9 mouse cellular contexts compared by ENCODE assay signal in genomic region chr13:55468851-55469560, GRCm38 (mm10). TPM values are rescaled to one million over a fixed set of nuclear protein-coding genes. Genes with fewer than 3 reads are reported as not detected.
DNase-seq lines count a peak whose midpoint lies in the region; ATAC-seq and TF ChIP-seq lines count a peak whose summit lies in the region.
"Had no signal": no experiment of that assay in that cellular context is flagged by ENCODE, and none has a peak within 500 bp of the region (broad histone marks: within the 10 kb centered on the region; RNA-seq: fewer than 3 reads in every experiment).

No protein-coding gene starts in this region.

- H3K27ac ChIP-seq in intestine, postnatal 0 days (ENCODE audit: low read depth, low read length): no peak overlapping the region
- no peak overlapping the region for H3K27ac ChIP-seq in intestine, embryonic 15.5 days
- no peak overlapping the region for H3K27ac ChIP-seq in liver, embryonic 14.5 days

- peak; percentile 76 for TF ChIP-seq CTCF in intestine, postnatal 0 days (IDR thresholded peaks at IDR 0.05; ENCODE audit: low read depth)
- peak; percentile 57 for TF ChIP-seq CTCF in liver, embryonic 14.5 days (IDR thresholded peaks at IDR 0.05; ENCODE audit: low read depth)

- DNase-seq in B cell, adult 2 months: peak; percentile 42 to 51
- peak; percentile 62 for DNase-seq in adrenal gland, postnatal 25 days
- no peak for DNase-seq in liver, embryonic 14.5 days (ENCODE audit: low read depth in 3 of 3, low spot score in 3 of 3)
- DNase-seq in layer of hippocampus, postnatal 36 days: no peak
- DNase-seq in thymus, postnatal 14 days: no peak
- no peak for DNase-seq in cerebellum, adult 11 months

- no peaks in the 10 kb centered on the region for H3K9me3 ChIP-seq in intestine, postnatal 0 days (ENCODE audit: control insufficient read depth)
- no peaks in the 10 kb centered on the region for H3K9me3 ChIP-seq in intestine, embryonic 15.5 days
- no peaks in the 10 kb centered on the region for H3K9me3 ChIP-seq in liver, embryonic 14.5 days (ENCODE audit: control insufficient read depth, low read length)

- TF ChIP-seq EP300 in liver, embryonic 14.5 days (IDR thresholded peaks at IDR 0.05; ENCODE audit: low read depth): no peak

- peaks cover 21% of the 10 kb centered on the region; the same call in 1 of the 2 replicates for H3K27me3 ChIP-seq in intestine, postnatal 0 days (replicated peaks; ENCODE audit: control insufficient read depth, insufficient read depth, low read length)
- no peaks in the 10 kb centered on the region for H3K27me3 ChIP-seq in intestine, embryonic 15.5 days (replicated peaks)
- peaks cover 65% of the 10 kb centered on the region for H3K27me3 ChIP-seq in liver, embryonic 14.5 days (ENCODE audit: control insufficient read depth, insufficient read depth, low read length)

- 0 out of 2 replicates have a peak, but pooled peaks cover 4% of the 10 kb centered on the region for H3K4me1 ChIP-seq in intestine, postnatal 0 days (replicated peaks; ENCODE audit: control insufficient read depth, insufficient read depth, low read length)
- peaks cover 40% of the 10 kb centered on the region for H3K4me1 ChIP-seq in intestine, embryonic 15.5 days (replicated peaks)
- H3K4me1 ChIP-seq in liver, embryonic 14.5 days (replicated peaks; ENCODE audit: control insufficient read depth in 2 of 2, insufficient read depth in 2 of 2, low read length in 1 of 2): no peaks in the 10 kb centered on the region

- ATAC-seq in intestine, postnatal 0 days: no peak
- no peak for ATAC-seq in intestine, embryonic 15.5 days
- no peak for ATAC-seq in liver, embryonic 14.5 days (ENCODE audit: insufficient read depth)

- no peak overlapping the region for H3K4me2 ChIP-seq in intestine, postnatal 0 days (replicated peaks; ENCODE audit: low read depth)
- no peak overlapping the region for H3K4me2 ChIP-seq in intestine, embryonic 15.5 days (replicated peaks)
- H3K4me2 ChIP-seq in liver, embryonic 14.5 days (ENCODE audit: low read depth): no peak overlapping the region

- WGBS in intestine, postnatal 0 days: 51% methylated on average over 13 of the region's 13 CpGs
- WGBS in intestine, embryonic 15.5 days: 52% methylated on average over 13 of the region's 13 CpGs
- WGBS in liver, embryonic 14.5 days (ENCODE audit: insufficient replicate concordance): 40% methylated on average over 13 of the region's 13 CpGs

- no peak overlapping the region for H3K9ac ChIP-seq in intestine, postnatal 0 days (ENCODE audit: low read depth, low read length)
- H3K9ac ChIP-seq in intestine, embryonic 15.5 days: no peak overlapping the region
- H3K9ac ChIP-seq in liver, embryonic 14.5 days (replicated peaks): no peak overlapping the region

- H3K36me3 ChIP-seq in intestine, postnatal 0 days (ENCODE audit: control insufficient read depth, insufficient read depth): no peaks in the 10 kb centered on the region; the same call in 1 of the 2 replicates
- no peaks in the 10 kb centered on the region for H3K36me3 ChIP-seq in intestine, embryonic 15.5 days
- no peaks in the 10 kb centered on the region for H3K36me3 ChIP-seq in liver, embryonic 14.5 days (replicated peaks; ENCODE audit: control insufficient read depth, insufficient read depth, low read depth)

- no peak overlapping the region for H3K4me3 ChIP-seq in intestine, postnatal 0 days (ENCODE audit: low read depth, low read length)
- H3K4me3 ChIP-seq in intestine, embryonic 15.5 days (replicated peaks): no peak overlapping the region
- H3K4me3 ChIP-seq in liver, embryonic 14.5 days (ENCODE audit: insufficient read depth in 1 of 2, low read depth in 2 of 2, low read length in 2 of 2): no peak overlapping the region

RNA-seq across cellular contexts. Expression of gene Prr7, which starts 4.9 kb away (rescaled TPM):
- polyA plus RNA-seq in intestine, postnatal 0 days (2015; fragmentation: Nextera tagmentation; extraction: Ambion mirVana): 0.14 and 0.27 TPM in 2 replicates
- polyA plus RNA-seq in intestine, embryonic 15.5 days (2015; fragmentation: Nextera tagmentation; extraction: Ambion mirVana): 0.24 and 0.28 TPM in 2 replicates
- total RNA-seq in adrenal gland, postnatal 25 days (2021): 3.8 and 3.9 TPM in 2 replicates
- 0.32 and 0.62 TPM in 2 replicates for polyA plus RNA-seq in liver, embryonic 14.5 days (2012; rRNA removed)
- 0.14 TPM in 1 of 2 replicates, not detected in the other for polyA plus RNA-seq in liver, embryonic 14.5 days (2014; fragmentation: Nextera tagmentation; extraction: Ambion mirVana)
- total RNA-seq in layer of hippocampus, postnatal 36 days (2021): 10 to 100 TPM; 86.1 to 86.6 TPM

RNA-seq across cellular contexts. Expression of gene Dbn1, which starts 18.9 kb away (rescaled TPM):
- 31.3 and 34.8 TPM in 2 replicates for polyA plus RNA-seq in intestine, postnatal 0 days (2015; fragmentation: Nextera tagmentation; extraction: Ambion mirVana)
- polyA plus RNA-seq in intestine, embryonic 15.5 days (2015; fragmentation: Nextera tagmentation; extraction: Ambion mirVana): 103 and 109 TPM in 2 replicates
- 14.6 and 19.1 TPM in 2 replicates for total RNA-seq in adrenal gland, postnatal 25 days (2021)
- 5.1 and 5.3 TPM in 2 replicates for polyA plus RNA-seq in liver, embryonic 14.5 days (2012; rRNA removed)
- polyA plus RNA-seq in liver, embryonic 14.5 days (2014; fragmentation: Nextera tagmentation; extraction: Ambion mirVana): 3.7 and 4.1 TPM in 2 replicates
- total RNA-seq in layer of hippocampus, postnatal 36 days (2021): 100 to 1,000 TPM; 388 to 393 TPM

RNA-seq across cellular contexts. Expression of gene Grk6, which starts 24.1 kb away (rescaled TPM):
- polyA plus RNA-seq in intestine, postnatal 0 days (2015; fragmentation: Nextera tagmentation; extraction: Ambion mirVana): 10.5 and 11.4 TPM in 2 replicates
- polyA plus RNA-seq in intestine, embryonic 15.5 days (2015; fragmentation: Nextera tagmentation; extraction: Ambion mirVana): 38.3 and 38.7 TPM in 2 replicates
- total RNA-seq in adrenal gland, postnatal 25 days (2021): 47.9 and 62.1 TPM in 2 replicates
- 21.0 and 26.1 TPM in 2 replicates for polyA plus RNA-seq in liver, embryonic 14.5 days (2012; rRNA removed)
- 22.6 and 25.7 TPM in 2 replicates for polyA plus RNA-seq in liver, embryonic 14.5 days (2014; fragmentation: Nextera tagmentation; extraction: Ambion mirVana)
- 10 to 100 TPM; 67.7 to 71.1 TPM for total RNA-seq in layer of hippocampus, postnatal 36 days (2021)

RNA-seq across cellular contexts. Expression of gene F12, which starts 42.4 kb away (rescaled TPM):
- polyA plus RNA-seq in intestine, postnatal 0 days (2015; fragmentation: Nextera tagmentation; extraction: Ambion mirVana): 1.2 and 2.3 TPM in 2 replicates
- polyA plus RNA-seq in intestine, embryonic 15.5 days (2015; fragmentation: Nextera tagmentation; extraction: Ambion mirVana): 1.8 TPM in 2 replicates
- 0.15 and 3.3 TPM in 2 replicates for total RNA-seq in adrenal gland, postnatal 25 days (2021)
- polyA plus RNA-seq in liver, embryonic 14.5 days (2012; rRNA removed): 53.4 and 68.7 TPM in 2 replicates
- 72.0 and 82.0 TPM in 2 replicates for polyA plus RNA-seq in liver, embryonic 14.5 days (2014; fragmentation: Nextera tagmentation; extraction: Ambion mirVana)
- total RNA-seq in layer of hippocampus, postnatal 36 days (2021): under 1 TPM; 0.32 to 0.71 TPM
- polyA plus RNA-seq: heart, embryonic 14.5 days had no signal

RNA-seq across cellular contexts. Expression of gene Pdlim7, which starts 44.5 kb away (rescaled TPM):
- polyA plus RNA-seq in intestine, postnatal 0 days (2015; fragmentation: Nextera tagmentation; extraction: Ambion mirVana): 131 and 142 TPM in 2 replicates
- 187 and 195 TPM in 2 replicates for polyA plus RNA-seq in intestine, embryonic 15.5 days (2015; fragmentation: Nextera tagmentation; extraction: Ambion mirVana)
- total RNA-seq in adrenal gland, postnatal 25 days (2021): 17.6 and 18.7 TPM in 2 replicates
- polyA plus RNA-seq in liver, embryonic 14.5 days (2012; rRNA removed): 11.5 and 13.7 TPM in 2 replicates
- 15.3 and 18.6 TPM in 2 replicates for polyA plus RNA-seq in liver, embryonic 14.5 days (2014; fragmentation: Nextera tagmentation; extraction: Ambion mirVana)
- 10 to 100 TPM; 89.6 to 94.1 TPM for total RNA-seq in layer of hippocampus, postnatal 36 days (2021)

Comparison
In these comparisons a context has a peak if more than half of its experiments do, and no peak if none do; other contexts are left out.
1. DNase-seq: peak in B cell, adult 2 months (2 of 2) and adrenal gland, postnatal 25 days (single experiment); none in liver, embryonic 14.5 days (0 of 3), layer of hippocampus, postnatal 36 days (0 of 2), thymus, postnatal 14 days (single experiment) and cerebellum, adult 11 months (single experiment).